Mouse (Mus musculus) ovary, postnatal 14 days (tissue): ENCODE results near the gene Olfr11.

Experiments
- DNase-seq: peaks from one replicate; pipeline ENCODE4 v3.0.0; 2022; ENCODE audit warnings: low spot score

Gene Olfr11

GRCm38 (mm10) chr13:21642418-21642817, at the start of gene Olfr11:
Olfr11 (minus strand) TSS chr13:21642518.
- no peak for DNase-seq

GRCm38 (mm10) chr13:21677305-21677704, 35.0 kb upstream of the Olfr11 start, which contains the start of gene Olfr1360:
Olfr1360 (minus strand) TSS chr13:21677405.
- no peak for DNase-seq

GRCm38 (mm10) chr13:21663286-21663685, 21.0 kb upstream of the Olfr11 start, which contains the start of gene Olfr1361:
Olfr1361 (minus strand) TSS chr13:21663386.
- DNase-seq = no peak

- DNase-seq = no peak
These were observed 28.4 kb downstream of the Olfr11 start, which contains the start of gene Olfr1362 for GRCm38 (mm10) chr13:21613922-21614321. Olfr1362 (minus strand) TSS chr13:21614022.

- DNase-seq = no peak
These were observed 50.7 kb downstream of the Olfr11 start for GRCm38 (mm10) chr13:21591618-21592017.
